Mouse (Mus musculus) neural tube, embryonic 14.5 days (tissue): ENCODE data around the gene Mrps7. TPM values are rescaled to one million over a fixed set of nuclear protein-coding genes. Genes with fewer than 3 reads are reported as not detected.

ENCODE experiments used
- ATAC-seq: fragments of 200-750 bp; cut with Nextera tagmentation; 2 replicates; pipeline ENCODE4 v1.8.0; 2017; ENCODE audit warnings: low read depth, mild to moderate bottlenecking, moderate TSS enrichment, moderate library complexity
- H3K27ac ChIP-seq: fragments of 300-500 bp; sonication (generic); 2 replicates; pipeline ENCODE4 v1.5.1; 2014; ENCODE audit warnings: low read depth, mild to moderate bottlenecking, control low read depth, low read length, moderate library complexity, mixed read lengths
- H3K27me3 ChIP-seq: fragments of 300-500 bp; sonication (generic); 2 replicates; pipeline ENCODE4 v1.6.1; 2014; ENCODE audit warnings: low read length; ENCODE audit not compliant: control insufficient read depth, insufficient read depth
- H3K36me3 ChIP-seq: fragments of 300-500 bp; sonication (generic); 2 replicates; pipeline ENCODE4 v1.6.1; 2014; ENCODE audit warnings: low read length, mixed read lengths; ENCODE audit not compliant: control insufficient read depth, insufficient read depth
- H3K4me1 ChIP-seq: fragments of 300-500 bp; sonication (generic); 2 replicates; pipeline ENCODE4 v1.6.1; 2014; ENCODE audit warnings: low read length; ENCODE audit not compliant: control insufficient read depth, insufficient read depth
- H3K4me2 ChIP-seq: fragments of 300-500 bp; sonication (generic); 2 replicates; pipeline ENCODE4 v1.6.1; 2014; ENCODE audit warnings: mild to moderate bottlenecking, low read depth, low read length, control low read depth
- H3K4me3 ChIP-seq: fragments of 300-500 bp; sonication (generic); 2 replicates; pipeline ENCODE4 v1.5.1; 2014; ENCODE audit warnings: low read depth, low read length, control low read depth, mixed read lengths
- H3K9ac ChIP-seq: fragments of 300-500 bp; sonication (generic); replicated peaks from 2 replicates; pipeline ENCODE4 v1.6.1; 2014; ENCODE audit warnings: low read depth, mild to moderate bottlenecking, control low read depth, low read length, mixed read lengths
- H3K9me3 ChIP-seq: fragments of 300-500 bp; sonication (generic); 2 replicates; pipeline ENCODE4 v1.6.1; 2016; ENCODE audit warnings: low read length; ENCODE audit not compliant: control insufficient read depth
- WGBS: fragments of 180-500 bp; shearing (Covaris S2); extraction: QIAGEN DNeasy Blood & Tissue Kit; methylation state at CpG from one replicate; pipeline ENCODE4 v1.1.7; 2014; 5-methylcytosine and 5-hydroxymethylcytosine counted together
- polyA plus RNA-seq: library from polyadenylated mRNA; unstranded; fragments of >200 nt; fragmentation: Nextera tagmentation; extraction: Ambion mirVana; gene quantifications from 2 replicates; pipeline ENCODE4 v1.2.1, GENCODE M21; 2014

The Mrps7 gene
- polyA plus RNA-seq, 1 experiment from 2014 or later: 79.0 TPM

- Histone ChIP-seq H3K9me3 (no peaks in the 10 kb centered on the region), H3K36me3 (peaks cover 21% of the 10 kb centered on the region), H3K4me2 (no peak overlapping the region), H3K9ac (no peak overlapping the region), H3K27ac (no peak overlapping the region), H3K4me3 (no peak overlapping the region), H3K27me3 (no peaks in the 10 kb centered on the region), H3K4me1 (no peaks in the 10 kb centered on the region)
- no peak for ATAC-seq
- WGBS: 96% methylated on average over 9 of the region's 9 CpGs
Observed at GRCm38 (mm10) chr11:115646439-115646838, 42.7 kb downstream of the Mrps7 start.

- Histone ChIP-seq H3K4me1 (no peaks in the 10 kb centered on the region), H3K36me3 (peaks cover 17% of the 10 kb centered on the region; the same call in 1 of the 2 replicates), H3K4me2 (no peak overlapping the region), H3K9me3 (no peaks in the 10 kb centered on the region), H3K27ac (no peak overlapping the region), H3K27me3 (no peaks in the 10 kb centered on the region), H3K4me3 (no peak overlapping the region), H3K9ac (no peak overlapping the region)
- ATAC-seq: no peak
- WGBS: 62% methylated on average over 6 of the region's 6 CpGs
Observed at GRCm38 (mm10) chr11:115647459-115647858, 43.7 kb downstream of the Mrps7 start.

- Histone ChIP-seq H3K36me3 (peaks cover 20% of the 10 kb centered on the region), H3K27ac (peak overlapping the region; percentile 22; the same call in 1 of the 2 replicates), H3K4me1 (no peaks in the 10 kb centered on the region), H3K9ac (0 out of 2 replicates have a peak overlapping the region, but pooled peaks have one; percentile 7), H3K4me2 (no peak overlapping the region), H3K9me3 (no peaks in the 10 kb centered on the region), H3K27me3 (no peaks in the 10 kb centered on the region), H3K4me3 (no peak overlapping the region)
- no peak for ATAC-seq
- WGBS: 58% methylated on average over 10 of the region's 10 CpGs
Observed at GRCm38 (mm10) chr11:115649706-115650105, 46.0 kb downstream of the Mrps7 start.

- Histone ChIP-seq H3K4me3 (no peak overlapping the region), H3K4me2 (no peak overlapping the region), H3K9ac (no peak overlapping the region), H3K27ac (no peak overlapping the region), H3K36me3 (peaks cover 18% of the 10 kb centered on the region), H3K27me3 (no peaks in the 10 kb centered on the region), H3K9me3 (no peaks in the 10 kb centered on the region), H3K4me1 (no peaks in the 10 kb centered on the region)
- 90% methylated on average over 3 of the region's 3 CpGs for WGBS
- ATAC-seq: no peak
Observed at GRCm38 (mm10) chr11:115651680-115652079, 48.0 kb downstream of the Mrps7 start.

GRCm38 (mm10) chr11:115653194-115653593, 49.5 kb downstream of the Mrps7 start:
- Histone ChIP-seq H3K27ac (no peak overlapping the region), H3K4me2 (no peak overlapping the region), H3K36me3 (peaks cover 14% of the 10 kb centered on the region), H3K9me3 (no peaks in the 10 kb centered on the region), H3K9ac (no peak overlapping the region), H3K27me3 (no peaks in the 10 kb centered on the region), H3K4me1 (no peaks in the 10 kb centered on the region), H3K4me3 (no peak overlapping the region)
- WGBS: 80% methylated on average over 3 of the region's 3 CpGs
- ATAC-seq: no peak

- Histone ChIP-seq H3K9me3 (no peaks in the 10 kb centered on the region), H3K27me3 (no peaks in the 10 kb centered on the region), H3K9ac (no peak overlapping the region), H3K4me1 (no peaks in the 10 kb centered on the region), H3K4me2 (no peak overlapping the region), H3K27ac (no peak overlapping the region), H3K4me3 (no peak overlapping the region), H3K36me3 (peaks cover 10% of the 10 kb centered on the region)
- no peak for ATAC-seq
- WGBS: 80% methylated on average over 2 of the region's 2 CpGs
Observed at GRCm38 (mm10) chr11:115654128-115654527, 50.4 kb downstream of the Mrps7 start.

Other genes with a start within 250 kb of the Mrps7 start
- 41.7 and 45.7 TPM in 2 replicates for gene Hid1, start 236.2 kb upstream of the Mrps7 start, polyA plus RNA-seq
- gene Cdr2l, start 222.0 kb upstream of the Mrps7 start, polyA plus RNA-seq: 27.3 and 28.6 TPM in 2 replicates
- 207 and 211 TPM in 2 replicates for gene Mrpl58, start 200.2 kb upstream of the Mrps7 start, polyA plus RNA-seq
- 928 and 1,005 TPM in 2 replicates for gene Atp5h, start 184.0 kb upstream of the Mrps7 start, polyA plus RNA-seq
- 28.8 and 33.7 TPM in 2 replicates for gene Kctd2, start 183.8 kb upstream of the Mrps7 start, polyA plus RNA-seq
- gene Trim80, start 163.4 kb upstream of the Mrps7 start, polyA plus RNA-seq: not detected in 2 replicates
- gene Slc16a5, start 141.5 kb upstream of the Mrps7 start, polyA plus RNA-seq: 0.15 TPM in 2 replicates
- gene Armc7, start 128.3 kb upstream of the Mrps7 start, polyA plus RNA-seq: 15.5 and 19.4 TPM in 2 replicates
- gene Nt5c, start 112.1 kb upstream of the Mrps7 start, polyA plus RNA-seq: 84.4 and 95.8 TPM in 2 replicates
- 1,282 and 1,347 TPM in 2 replicates for gene Jpt1, start 89.5 kb upstream of the Mrps7 start, polyA plus RNA-seq
- 994 and 1,036 TPM in 2 replicates for gene Sumo2, start 67.6 kb upstream of the Mrps7 start, polyA plus RNA-seq
- gene Nup85, start 39.5 kb upstream of the Mrps7 start, polyA plus RNA-seq: 98.2 and 98.9 TPM in 2 replicates
- gene Gga3, start 126 bp downstream of the Mrps7 start, polyA plus RNA-seq: 35.2 and 43.1 TPM in 2 replicates
- 11.0 and 12.3 TPM in 2 replicates for gene Mif4gd, start 9.0 kb downstream of the Mrps7 start, polyA plus RNA-seq
- 45.3 and 53.0 TPM in 2 replicates for gene Slc25a19, start 24.4 kb downstream of the Mrps7 start, polyA plus RNA-seq
- gene Grb2, start 104.7 kb downstream of the Mrps7 start, polyA plus RNA-seq: 115 and 126 TPM in 2 replicates
- gene Tmem94, start 161.5 kb downstream of the Mrps7 start, polyA plus RNA-seq: 17.0 and 21.7 TPM in 2 replicates
- gene Caskin2, start 209.7 kb downstream of the Mrps7 start, polyA plus RNA-seq: 9.5 and 13.1 TPM in 2 replicates
- gene Tsen54, start 210.8 kb downstream of the Mrps7 start, polyA plus RNA-seq: 16.8 and 17.0 TPM in 2 replicates
- 0.50 and 0.80 TPM in 2 replicates for gene Llgl2, start 220.1 kb downstream of the Mrps7 start, polyA plus RNA-seq